Mouse (Mus musculus) thymus, adult 18-20 months (tissue): ENCODE data around the gene Dnah12.
"Not testable (repeated sequence)": the region's sequence is repeated elsewhere in the genome, so short reads cannot be mapped to it uniquely, and the experiment has no call there.

Source experiments
- DNase-seq, 2 experiments: peaks; one replicate each; pipeline ENCODE4 v3.0.0; 2022; ENCODE audit warnings: mixed read lengths in 2 of 2

Dnah12 gene

DNA sequence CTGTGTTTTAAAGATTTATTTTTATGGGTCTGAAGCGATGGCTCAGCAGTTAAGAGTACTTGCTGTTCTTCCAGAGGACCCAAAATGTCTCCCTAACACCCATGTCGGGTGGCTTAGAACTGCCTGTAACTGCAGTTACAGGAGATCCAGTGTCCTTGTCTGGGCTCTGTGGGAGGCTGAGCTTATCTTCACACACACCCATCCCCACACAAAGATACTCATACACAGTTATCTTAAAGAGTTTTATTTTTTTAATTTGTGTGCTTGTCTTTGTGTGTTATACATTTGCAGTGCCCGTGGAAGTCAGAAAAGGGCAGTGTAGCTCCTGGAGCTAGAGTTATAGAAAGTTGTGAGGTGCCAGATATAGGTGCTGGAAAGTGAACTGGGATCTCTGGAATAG lies 197.7 kb downstream of the Dnah12 start:
- DNase-seq = no peak

DNA sequence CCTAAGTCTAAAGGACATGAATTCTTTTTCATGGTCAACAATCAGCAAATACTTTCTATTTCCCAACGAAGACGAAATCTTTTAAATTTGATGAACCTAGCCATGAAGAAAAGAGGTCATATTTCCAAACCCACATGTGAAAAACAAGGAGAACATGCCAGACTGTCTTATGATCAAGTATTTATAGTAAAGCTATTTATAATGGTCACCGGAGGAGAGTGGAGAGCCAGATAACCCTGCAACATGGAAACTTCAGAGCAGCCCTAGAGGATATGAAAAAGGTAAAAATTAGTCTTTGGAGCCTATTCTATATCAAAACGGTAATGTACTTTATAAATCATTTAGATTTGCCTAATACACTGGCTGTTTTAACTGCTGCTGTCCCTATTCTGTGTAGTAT lies 201.3 kb downstream of the Dnah12 start, which contains the start of gene Asb14:
Gene Asb14 (plus strand): TSS at position 166 of the 400 bp plus-strand sequence.
- DNase-seq = no peak

DNA sequence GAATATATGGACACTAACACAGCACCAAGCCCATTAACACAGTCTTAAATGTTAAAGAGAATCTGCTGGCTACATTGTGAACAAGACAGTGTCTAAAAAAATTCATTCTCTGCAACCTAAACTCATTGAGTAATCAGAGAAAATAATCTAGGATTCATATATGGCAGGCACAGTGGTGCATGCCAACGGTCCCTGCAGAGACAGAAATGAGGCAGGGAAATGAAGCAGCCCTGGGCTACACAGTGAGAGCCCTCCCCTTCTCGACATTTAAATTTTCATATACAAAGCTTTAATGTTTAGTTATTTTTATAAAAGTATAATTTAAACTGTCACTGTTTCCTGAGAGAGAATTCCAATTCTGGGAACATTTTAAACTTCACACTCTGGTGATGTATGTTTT lies 206.4 kb downstream of the Dnah12 start:
- DNase-seq = no peak

DNA sequence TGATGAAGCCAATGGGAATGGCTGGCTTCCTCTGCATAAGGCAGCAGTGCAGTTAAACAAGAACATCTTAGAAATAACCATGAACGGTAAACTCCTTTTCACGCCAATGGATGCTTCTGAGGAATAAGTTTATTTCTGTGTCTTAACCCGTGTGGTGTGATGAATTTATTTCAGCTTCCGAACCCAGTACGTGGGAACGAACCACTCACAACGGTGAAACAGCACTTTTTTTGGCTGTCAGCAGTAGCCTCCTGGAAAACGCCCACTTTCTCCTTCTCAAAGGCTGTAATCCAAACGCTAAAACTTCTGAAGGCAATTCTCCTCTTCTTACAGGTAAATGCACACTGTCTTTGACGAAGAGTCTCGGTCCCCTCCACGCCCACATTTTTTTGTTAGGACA lies 207.8 kb downstream of the Dnah12 start:
- no peak for DNase-seq

DNA sequence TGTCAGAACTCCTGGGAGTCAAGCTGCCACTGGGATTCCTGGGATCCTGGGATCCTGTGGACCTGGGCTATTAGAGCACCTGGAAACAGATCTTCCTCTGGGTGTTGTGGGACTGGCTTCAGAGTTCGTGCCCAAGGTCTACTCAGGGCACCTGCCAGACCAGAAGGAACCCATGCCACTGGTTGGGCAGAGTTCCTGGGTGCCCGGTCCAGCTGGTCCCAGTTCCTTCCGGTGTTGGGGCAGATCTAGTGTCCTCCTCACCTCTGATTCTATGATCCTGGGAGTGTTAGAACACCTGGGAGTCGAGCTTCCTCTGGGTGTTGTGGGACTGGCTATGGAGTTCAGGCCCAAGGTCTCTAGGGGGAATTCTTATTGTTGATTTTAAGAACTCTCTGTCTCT lies 214.3 kb downstream of the Dnah12 start:
- DNase-seq = no peak

DNA sequence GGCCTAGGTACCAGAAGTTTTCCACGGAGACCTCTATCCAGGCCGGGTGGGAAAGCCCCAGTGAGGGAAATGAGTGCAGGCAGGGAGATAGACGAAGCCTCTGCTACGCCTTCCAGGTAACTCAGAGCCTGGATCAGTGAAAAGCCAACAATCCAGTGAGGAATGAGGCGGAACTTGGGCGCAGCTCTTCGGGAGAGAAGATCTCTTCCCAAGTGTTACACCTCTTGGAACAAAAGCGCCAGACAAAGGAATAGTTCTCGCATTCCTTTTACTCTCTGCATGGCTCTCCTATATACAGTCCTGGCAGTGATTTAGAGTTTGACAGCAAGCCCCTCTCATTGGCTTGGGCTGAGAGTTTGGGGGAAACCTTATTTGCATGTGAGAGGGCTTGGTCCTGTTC lies 217.4 kb downstream of the Dnah12 start:
- DNase-seq = not testable (repeated sequence)

DNA sequence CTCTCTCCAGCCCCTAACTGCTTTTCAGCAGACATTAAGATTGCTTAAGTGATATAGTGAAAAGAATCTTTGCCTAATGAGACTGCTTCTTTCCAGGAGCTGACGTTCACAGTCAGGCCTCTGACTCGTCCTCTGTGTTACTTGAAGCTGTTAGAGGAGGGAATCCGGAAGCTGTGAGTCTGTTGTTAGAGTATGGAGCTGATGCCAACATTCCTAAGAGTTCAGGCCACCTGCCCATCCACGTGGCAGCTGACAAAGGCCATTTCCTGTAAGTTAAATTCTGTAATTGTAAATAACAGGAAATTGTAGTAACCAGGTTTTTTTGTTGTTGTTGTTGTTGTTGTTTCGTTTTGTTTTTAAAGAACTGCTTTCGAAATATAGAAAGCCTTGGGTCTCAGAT lies 218.1 kb downstream of the Dnah12 start:
- DNase-seq = no peak

DNA sequence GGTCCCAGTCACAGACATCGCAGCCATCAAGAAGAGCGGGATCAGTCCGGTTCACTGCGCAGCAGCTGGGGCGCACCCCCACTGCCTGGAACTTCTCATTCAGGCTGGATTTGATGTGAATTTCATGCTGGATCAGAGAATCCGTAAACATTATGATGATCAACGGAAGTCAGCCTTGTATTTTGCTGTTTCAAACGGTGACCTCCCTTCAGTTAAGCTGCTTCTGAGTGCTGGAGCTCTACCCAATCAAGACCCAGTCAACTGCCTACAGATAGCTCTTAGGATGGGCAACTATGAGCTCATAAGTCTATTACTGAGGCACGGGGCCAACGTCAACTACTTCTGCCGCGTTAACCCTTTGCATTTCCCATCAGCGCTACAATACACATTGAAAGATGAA lies 218.8 kb downstream of the Dnah12 start:
- no peak for DNase-seq

DNA sequence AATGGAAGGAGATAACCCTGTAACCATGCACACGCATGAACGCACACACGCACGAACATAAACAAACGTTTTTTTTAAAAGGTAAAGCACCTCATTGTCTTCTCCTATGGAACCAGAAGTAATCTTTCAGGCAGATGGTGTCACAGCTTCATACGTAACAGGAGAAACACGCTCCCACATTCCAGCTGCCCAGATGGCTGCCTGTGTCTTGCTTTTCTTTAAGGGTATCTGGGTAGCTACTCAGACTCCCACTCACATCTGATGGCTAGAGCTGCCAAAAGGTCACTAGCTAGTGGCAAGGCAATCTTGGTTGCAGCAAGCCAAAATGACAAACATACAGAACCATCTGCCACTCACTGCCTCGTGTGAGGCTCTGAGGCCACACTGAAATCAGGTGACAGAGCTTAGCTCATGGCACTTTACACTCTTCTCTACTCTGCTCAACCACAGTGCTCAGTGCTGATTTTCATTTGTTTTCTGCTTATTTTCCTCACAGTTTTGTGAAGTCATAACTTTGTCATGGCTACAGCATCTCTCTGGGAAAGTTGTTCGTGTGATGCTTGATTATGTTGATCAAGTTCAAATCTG lies 220.7 kb downstream of the Dnah12 start:
- DNase-seq = no peak

DNA sequence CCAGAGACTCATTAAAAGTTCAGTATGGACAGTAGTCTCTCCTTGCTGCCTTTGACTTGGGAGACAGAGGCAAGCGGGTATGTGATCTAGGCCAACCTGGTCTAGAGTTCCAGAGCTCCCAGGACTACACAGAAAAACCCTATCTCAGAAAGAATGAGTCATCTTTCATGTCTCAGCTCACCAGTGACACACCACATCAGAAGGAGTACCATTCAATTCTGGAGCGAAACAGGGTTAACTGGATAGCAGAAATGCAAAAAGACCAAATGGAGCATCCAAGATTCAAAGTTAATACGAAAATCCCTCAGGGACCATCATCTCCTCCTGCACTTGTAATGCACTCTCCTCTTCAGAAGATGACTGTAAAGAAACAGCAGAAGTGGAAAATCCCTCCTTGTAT lies 226.2 kb downstream of the Dnah12 start:
- no peak for DNase-seq

DNA sequence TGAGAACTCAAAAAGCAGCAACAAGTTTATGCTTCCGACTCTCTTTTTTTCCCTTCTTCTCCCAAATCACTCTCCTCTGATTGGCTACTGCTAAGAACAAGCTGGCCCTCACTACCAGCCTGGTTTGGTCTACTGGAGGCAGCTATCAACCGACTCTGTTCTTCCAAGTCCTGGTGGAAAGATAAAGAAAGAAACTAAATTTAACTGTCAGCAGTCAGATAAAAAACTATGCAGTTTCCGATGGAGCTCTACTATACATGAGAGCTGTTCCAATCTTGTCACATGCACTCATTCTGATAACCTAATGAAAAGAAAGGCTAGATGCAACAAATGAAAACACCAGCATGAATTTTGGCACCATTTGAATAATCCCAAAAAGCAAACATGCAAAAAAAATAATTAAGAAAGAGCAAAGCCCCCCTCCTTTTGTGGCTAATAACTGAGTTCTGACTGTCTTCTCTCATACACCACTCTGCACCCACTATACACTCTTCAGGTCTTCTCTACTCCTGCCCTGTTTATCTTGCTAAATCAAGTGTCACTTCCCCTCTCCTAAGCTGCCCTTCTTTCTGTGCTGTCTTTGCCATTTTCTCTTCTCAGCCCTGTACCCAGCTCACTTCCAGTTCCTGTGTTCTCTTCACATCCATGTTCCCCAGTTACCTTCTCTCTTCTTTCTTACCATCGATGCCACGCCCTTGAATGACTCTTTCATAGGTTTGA lies 230.8 kb downstream of the Dnah12 start:
- DNase-seq = no peak

DNA sequence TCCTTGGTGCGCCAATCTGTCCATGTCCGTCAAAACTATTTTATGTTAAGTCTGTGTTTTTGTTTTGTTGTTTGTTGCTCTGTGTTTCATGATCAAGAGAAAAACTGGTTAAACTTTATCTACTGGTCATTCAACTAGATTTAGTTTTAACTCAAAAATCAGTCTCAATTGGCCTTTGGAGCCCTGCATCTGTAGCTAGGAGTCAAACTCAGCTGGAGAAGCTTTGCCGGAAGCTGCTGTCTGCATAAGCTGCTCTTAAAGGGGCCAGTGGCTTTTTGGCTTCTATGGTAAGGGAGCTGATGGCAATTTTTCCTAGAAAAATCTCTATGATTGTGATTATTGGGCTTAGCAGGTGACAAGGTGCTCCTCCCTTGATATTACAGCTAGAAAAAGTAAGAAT lies 241.8 kb downstream of the Dnah12 start:
- DNase-seq = no peak

DNA sequence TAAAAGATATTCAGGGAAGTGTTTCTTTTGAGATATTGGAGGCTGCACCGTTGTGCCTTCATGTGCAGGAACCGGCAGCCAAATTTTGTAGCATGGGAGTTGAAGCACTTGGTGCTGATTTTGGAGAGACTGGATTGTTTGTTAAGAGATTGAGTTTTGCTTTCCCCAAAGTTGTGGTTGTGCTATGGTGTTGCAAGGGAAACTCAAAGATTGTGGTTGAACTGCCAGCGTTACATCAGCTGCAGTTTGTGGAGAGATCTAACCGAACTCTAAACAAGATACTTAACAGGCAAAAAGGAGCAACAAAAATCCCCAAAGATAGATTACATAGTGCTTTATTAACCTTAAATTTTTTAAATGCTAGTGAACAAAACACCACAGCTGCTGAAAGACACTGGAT lies 242.5 kb downstream of the Dnah12 start:
- no peak for DNase-seq
